Mouse (Mus musculus) brown adipose tissue, adult 24 weeks (tissue): ENCODE data around the gene Afg1l. TPM values are rescaled to one million over a fixed set of nuclear protein-coding genes. Genes with fewer than 3 reads are reported as not detected.

Experiments used
- H3K27ac ChIP-seq: fragments of 200-500 bp; replicated peaks from 2 replicates; pipeline ENCODE4 v1.5.1; 2012; ENCODE audit warnings: low read depth, mild to moderate bottlenecking, low read length
- H3K4me1 ChIP-seq: fragments of 200-500 bp; 2 replicates; pipeline ENCODE4 v1.6.1; 2012; ENCODE audit warnings: low read length, mixed read lengths; ENCODE audit not compliant: control insufficient read depth, insufficient read depth, insufficient read length
- H3K4me3 ChIP-seq: fragments of 200-500 bp; 2 replicates; pipeline ENCODE4 v1.5.1; 2012; ENCODE audit warnings: low read depth, mild to moderate bottlenecking, low read length, moderate library complexity; ENCODE audit not compliant: insufficient read depth
- polyA plus RNA-seq: library from polyadenylated mRNA; stranded (reverse); fragments of >200 nt; gene quantifications from 2 replicates; pipeline ENCODE4 v1.2.4, GENCODE M21; 2012; ENCODE audit not compliant: missing spikeins, insufficient read depth, insufficient read length

Afg1l gene
- polyA plus RNA-seq, 1 experiment = 90.6 TPM

- no peak overlapping the region for H3K27ac ChIP-seq
- peaks cover 18% of the 10 kb centered on the region for H3K4me1 ChIP-seq
- H3K4me3 ChIP-seq = no peak overlapping the region
These were observed 24.1 kb downstream of the Afg1l start for GRCm38 (mm10) chr10:42454266-42454665.

GRCm38 (mm10) chr10:42449672-42450071 is 28.7 kb downstream of the Afg1l start:
- Histone ChIP-seq H3K27ac (no peak overlapping the region), H3K4me3 (no peak overlapping the region), H3K4me1 (no peaks in the 10 kb centered on the region; the same call in 1 of the 2 replicates)

DNA sequence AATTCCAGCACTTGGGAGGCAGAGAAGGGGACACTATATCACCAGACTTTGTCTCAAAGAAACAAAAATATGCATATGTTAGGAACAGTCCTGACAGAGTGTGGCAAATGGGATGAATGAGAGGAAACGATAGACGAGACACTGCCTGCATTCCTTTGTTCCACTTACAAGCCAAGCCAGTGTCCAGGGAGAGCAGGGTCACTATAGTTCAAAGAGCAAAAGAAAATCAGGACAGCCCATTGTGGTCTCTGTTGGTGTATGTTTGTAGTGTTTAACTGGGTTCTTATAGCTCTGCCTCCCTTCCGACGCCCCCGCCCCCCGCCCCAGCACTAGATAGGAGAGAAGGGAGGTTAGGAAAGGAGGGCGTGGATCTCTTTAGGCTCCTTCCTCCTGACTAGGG is 30.0 kb downstream of the Afg1l start:
- H3K4me1 ChIP-seq = no peaks in the 10 kb centered on the region; the same call in 1 of the 2 replicates
- H3K4me3 ChIP-seq = no peak overlapping the region
- H3K27ac ChIP-seq = no peak overlapping the region

GRCm38 (mm10) chr10:42446145-42446544 is 32.2 kb downstream of the Afg1l start:
- Histone ChIP-seq H3K4me3 (no peak overlapping the region), H3K27ac (no peak overlapping the region), H3K4me1 (no peaks in the 10 kb centered on the region; the same call in 1 of the 2 replicates)

DNA sequence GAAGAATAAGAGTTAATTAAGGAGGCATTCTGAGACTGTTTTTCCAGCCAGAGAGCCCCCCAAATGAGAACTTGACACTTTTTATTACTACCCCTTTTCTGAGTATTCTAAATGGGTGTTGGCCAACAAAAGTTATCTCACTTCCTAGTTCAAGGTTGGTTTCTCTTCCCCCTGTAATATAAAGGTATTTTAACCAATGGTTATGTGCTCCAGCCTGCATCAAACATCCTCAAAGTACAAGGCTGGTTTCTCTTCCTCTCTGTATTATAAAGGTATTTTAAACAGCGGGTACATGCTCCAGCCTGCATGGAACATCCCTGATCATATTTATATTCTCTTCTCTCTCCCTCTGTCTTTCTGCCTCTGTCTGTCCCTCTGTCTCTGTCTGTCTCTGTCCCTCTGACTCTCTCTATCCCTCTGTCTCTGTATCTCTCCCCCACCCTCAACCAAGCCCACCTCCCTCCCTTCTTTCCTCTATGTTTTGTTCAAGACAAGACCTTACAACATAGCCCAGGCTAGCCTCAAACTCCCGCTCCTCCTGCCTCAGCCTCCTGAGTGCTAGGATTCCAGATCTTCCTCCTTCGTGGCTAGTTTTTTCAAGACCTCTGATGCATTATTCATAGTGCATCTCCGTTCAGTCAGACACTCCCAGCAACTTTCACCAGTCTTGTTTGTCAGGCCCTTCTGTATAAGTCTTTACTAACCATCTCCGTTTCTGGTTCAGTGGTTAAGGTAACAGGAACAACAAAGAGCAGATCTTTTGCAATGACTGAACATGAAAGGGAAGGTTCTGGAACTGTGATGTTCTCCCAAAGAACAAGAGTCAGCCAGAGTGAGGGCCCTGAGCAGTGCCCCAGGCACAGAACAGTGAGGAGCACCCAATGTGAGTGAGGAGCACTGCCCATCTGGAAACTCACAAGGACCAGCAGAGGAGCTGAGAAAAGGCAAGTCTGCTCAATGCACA is 41.2 kb downstream of the Afg1l start:
- no peak overlapping the region for H3K27ac ChIP-seq
- no peak overlapping the region for H3K4me3 ChIP-seq
- no peaks in the 10 kb centered on the region for H3K4me1 ChIP-seq

DNA sequence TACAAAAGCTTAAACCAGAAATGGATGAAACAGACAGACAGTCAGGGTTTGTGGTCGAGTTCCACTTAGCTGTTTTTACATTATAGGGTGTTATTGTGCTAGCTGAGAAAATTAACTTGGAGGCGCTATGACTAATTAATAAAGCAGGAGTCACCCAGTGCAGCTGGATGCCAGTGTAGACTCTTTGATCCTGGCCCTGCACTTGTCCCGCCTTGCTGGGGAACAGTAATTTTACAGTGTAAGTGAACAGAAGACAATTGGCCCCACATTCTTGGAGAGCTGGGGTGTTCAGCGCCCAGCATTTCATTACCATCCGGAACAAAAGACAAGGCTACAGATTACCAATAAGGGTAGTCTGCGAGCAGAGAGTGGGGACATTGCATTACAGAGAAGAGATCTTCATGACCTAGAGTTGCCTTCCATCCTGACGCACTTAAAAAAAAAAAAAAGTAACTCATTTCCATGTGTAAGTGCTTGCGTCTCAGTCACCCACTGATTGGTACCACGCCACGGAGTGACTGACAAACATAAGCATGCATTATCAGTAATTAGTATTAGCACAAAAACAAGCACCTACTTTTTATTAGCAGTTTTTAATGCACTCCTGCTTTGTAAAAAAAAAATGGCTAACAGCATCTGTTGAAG is 60.7 kb downstream of the Afg1l start:
- Histone ChIP-seq H3K4me1 (no peaks in the 10 kb centered on the region), H3K27ac (no peak overlapping the region), H3K4me3 (no peak overlapping the region)

GRCm38 (mm10) chr10:42415821-42416470 is 62.4 kb downstream of the Afg1l start:
- Histone ChIP-seq H3K4me3 (no peak overlapping the region), H3K27ac (no peak overlapping the region), H3K4me1 (peaks cover 5% of the 10 kb centered on the region; the same call in 1 of the 2 replicates)

- no peak overlapping the region for H3K4me3 ChIP-seq
- H3K4me1 ChIP-seq = peaks cover 6% of the 10 kb centered on the region; the same call in 1 of the 2 replicates
- no peak overlapping the region for H3K27ac ChIP-seq
These were observed 67.4 kb downstream of the Afg1l start for GRCm38 (mm10) chr10:42410748-42411537.

DNA sequence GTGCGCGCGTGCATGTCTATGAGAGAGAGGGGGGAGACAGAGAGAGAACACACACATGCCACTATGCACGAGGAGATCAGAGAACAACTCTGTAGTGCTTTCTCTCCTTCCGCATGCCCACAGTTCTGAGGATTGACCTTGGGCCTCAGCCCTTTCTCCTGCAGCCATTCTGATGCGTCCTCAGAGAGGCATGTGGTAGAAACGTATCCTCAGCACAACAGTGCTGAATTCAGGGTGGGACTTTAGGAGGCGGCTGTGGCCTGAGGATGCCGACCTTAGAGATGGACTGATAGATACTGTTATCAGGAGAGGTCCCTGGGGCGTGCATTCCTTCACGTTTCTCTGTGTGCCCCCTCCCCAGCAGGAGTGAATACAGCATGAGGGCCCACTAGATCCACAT is 87.9 kb downstream of the Afg1l start:
- Histone ChIP-seq H3K4me1 (no peaks in the 10 kb centered on the region), H3K4me3 (no peak overlapping the region), H3K27ac (no peak overlapping the region)

GRCm38 (mm10) chr10:42388181-42388580 is 90.2 kb downstream of the Afg1l start:
- Histone ChIP-seq H3K4me1 (no peaks in the 10 kb centered on the region), H3K4me3 (no peak overlapping the region), H3K27ac (no peak overlapping the region)

- Histone ChIP-seq H3K4me1 (no peaks in the 10 kb centered on the region), H3K4me3 (no peak overlapping the region), H3K27ac (no peak overlapping the region)
These were observed 93.3 kb downstream of the Afg1l start for GRCm38 (mm10) chr10:42384946-42385644.

GRCm38 (mm10) chr10:42383708-42384107 is 94.7 kb downstream of the Afg1l start:
- H3K4me3 ChIP-seq = no peak overlapping the region
- H3K27ac ChIP-seq = no peak overlapping the region
- H3K4me1 ChIP-seq = no peaks in the 10 kb centered on the region

- no peaks in the 10 kb centered on the region for H3K4me1 ChIP-seq
- no peak overlapping the region for H3K4me3 ChIP-seq
- no peak overlapping the region for H3K27ac ChIP-seq
These were observed 114.1 kb downstream of the Afg1l start for GRCm38 (mm10) chr10:42364216-42364615.

DNA sequence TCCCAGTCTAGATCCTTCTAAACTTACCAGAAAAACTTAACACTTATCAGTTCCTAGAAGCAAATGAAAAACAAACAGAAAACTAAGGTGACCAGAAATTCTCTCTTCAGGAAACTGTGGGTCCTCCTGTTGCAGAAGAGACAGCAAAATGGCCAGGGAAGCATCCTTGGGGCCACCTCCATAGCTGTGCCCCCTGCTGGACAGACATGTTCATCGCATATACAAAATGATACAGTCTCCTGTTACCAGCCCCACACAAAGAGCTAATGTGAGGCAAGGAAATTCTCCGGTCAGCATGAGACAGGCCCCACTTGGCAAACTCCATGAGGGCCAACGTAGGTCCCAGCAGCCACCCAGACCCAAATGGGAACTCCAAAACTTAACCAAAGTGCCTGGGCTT is 122.4 kb downstream of the Afg1l start:
- Histone ChIP-seq H3K4me3 (no peak overlapping the region), H3K4me1 (no peaks in the 10 kb centered on the region), H3K27ac (no peak overlapping the region)
